Mouse (Mus musculus) neural tube, embryonic 10.5 days (tissue): Measurements from ENCODE around the gene Zfp398.
A peak's percentile ranks its signal among the peaks of the same experiment; 100 is the strongest.
"Not testable (repeated sequence)": the region's sequence is repeated elsewhere in the genome, so short reads cannot be mapped to it uniquely, and the experiment has no call there.

Source experiments
- DNase-seq: peaks from one replicate; pipeline ENCODE4 v3.0.0-alpha.2; 2017; ENCODE audit warnings: low spot score; ENCODE audit errors: extremely low spot score

Gene Zfp398

DNA sequence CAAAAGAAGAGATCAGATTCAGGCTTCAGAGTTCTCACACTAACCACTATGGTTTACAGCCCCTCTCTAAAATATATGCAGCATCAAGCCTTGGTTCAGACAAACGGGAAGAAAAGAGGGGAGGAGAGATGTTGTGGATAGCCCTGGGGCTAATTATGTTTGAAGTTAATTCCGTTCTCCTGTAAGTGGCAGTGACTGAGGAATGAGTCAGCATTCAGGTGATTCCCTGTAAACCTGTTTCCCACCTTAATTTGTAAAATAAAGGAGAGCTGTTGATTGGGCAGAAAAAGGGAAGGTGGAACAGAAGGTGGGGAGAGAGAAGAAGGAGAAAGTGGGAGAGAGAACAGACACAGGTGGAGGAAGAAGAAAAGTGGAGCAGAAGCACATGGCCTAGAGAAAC lies 11.2 kb upstream of the Zfp398 start:
- no peak for DNase-seq

- no peak for DNase-seq
Measured at GRCm38 (mm10) chr6:47827462-47827861, 8.0 kb upstream of the Zfp398 start.

GRCm38 (mm10) chr6:47828950-47829349 lies 6.5 kb upstream of the Zfp398 start:
- no peak for DNase-seq

DNA sequence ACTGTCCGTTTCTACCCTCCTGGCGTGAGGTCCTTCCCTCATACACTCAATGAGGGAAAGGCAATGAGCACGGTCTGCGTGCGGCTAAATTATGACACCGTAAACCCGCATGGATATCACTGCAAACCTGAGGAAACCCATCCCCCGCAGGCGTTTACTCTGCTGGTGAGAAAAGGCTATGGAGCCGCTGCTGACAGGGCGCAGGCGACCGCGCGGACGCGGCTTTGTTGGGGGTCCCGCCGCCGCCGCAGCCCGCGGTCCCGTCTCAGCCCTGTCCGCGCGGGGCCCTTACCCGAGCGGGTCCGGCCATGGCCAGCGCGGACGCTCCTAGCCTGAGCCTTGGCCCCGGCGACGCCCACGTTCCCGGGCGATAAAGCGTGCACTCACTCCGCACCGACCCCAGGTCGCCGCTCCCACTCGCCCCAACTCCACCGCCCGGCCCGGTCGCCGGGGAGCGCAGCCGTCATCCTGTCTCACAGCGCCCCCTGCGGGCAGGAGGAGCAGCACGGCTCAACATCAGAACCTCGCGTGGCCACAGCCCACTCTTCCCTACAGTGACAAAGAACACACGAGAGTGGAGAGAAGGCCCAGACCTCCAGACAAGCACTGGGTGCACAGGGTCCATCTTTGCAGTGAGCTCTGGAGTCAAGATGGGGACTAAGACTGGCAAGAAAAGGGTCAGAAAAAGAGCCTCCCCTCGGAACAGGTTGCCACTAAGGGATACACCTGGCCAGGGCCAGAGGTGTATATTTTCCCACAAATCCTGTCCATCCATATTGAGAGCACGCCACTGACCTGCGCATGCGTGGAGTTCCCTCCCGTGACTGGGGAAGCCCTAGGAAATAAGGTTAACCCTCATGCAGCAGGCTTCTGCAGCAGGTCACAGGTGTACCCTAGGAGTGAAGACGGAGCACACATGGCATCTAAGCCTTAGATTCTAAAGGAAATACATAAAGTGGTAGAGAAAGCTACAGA lies 5.1 kb upstream of the Zfp398 start, which contains the start of gene Zfp786:
Gene Zfp786 (minus strand): TSS at position 764 of the 975 bp plus-strand sequence.
- DNase-seq, result peak; percentile 96

DNA sequence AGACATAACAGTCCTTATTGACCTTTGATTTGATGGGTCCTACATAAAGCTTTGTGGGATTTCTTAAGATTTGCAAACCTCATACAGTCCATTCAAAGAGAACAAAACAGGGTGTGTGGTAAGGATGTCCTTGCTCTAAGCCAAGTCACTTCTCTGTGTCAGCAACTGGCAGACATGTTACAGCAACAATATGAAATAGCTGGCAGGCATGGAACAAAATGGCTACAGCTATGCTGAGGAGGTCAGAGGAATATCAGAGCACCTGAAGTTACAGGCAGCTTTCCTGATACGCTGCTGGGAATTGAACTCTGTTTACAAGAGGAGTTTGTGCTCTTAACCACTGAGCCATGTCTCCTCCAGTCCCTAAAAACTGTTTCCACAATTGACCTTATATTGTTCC lies 3.2 kb upstream of the Zfp398 start:
- DNase-seq, result no peak

DNA sequence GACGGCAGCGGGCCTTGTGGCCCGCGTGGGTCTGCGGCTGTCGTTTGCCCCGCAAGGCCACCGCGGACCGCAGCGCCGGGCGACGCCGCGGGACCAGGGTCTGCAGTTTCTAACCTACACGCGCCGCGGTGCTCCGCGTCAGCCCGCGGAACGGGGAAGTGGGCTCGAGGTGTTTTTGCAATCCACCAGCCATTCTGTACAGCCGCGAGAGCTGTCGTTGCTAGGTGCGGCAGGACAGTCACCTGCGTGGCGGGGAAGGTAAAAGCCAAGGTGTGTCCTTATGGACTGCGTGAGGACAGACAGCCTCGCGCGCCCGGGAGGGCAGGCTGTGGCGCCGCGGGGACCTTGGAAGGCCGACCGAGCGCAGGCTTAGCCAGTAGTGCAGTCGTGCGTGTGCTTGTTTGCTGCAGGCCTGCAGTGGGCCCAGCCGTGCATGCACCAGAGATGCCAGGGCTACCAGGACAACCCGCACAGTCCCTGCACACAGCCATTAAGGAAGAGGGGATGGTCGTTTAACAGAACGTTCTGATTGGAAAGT lies 592 bp downstream of the Zfp398 start:
- peak; percentile 72 for DNase-seq

DNA sequence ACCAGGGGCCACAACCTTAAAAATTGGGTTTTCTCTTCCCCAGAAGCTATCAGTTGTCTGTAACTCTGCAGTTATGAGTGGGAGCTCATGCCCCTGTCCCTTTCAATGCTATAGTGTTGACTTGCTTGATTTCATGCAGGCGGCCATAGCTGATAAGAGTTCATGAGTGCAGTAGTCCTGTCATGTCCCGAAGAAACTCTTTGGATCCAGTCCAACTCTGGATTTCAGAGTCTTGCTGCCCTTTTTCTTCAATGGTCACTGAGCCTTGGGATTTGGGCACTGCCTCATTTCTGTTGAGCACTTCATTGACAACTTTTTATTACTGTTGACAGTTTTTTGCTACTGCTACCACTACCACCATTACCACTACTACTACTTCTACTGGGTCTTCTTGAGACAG lies 2.2 kb downstream of the Zfp398 start:
- DNase-seq, result no peak

- no peak for DNase-seq
Measured at GRCm38 (mm10) chr6:47841077-47841476, 5.6 kb downstream of the Zfp398 start.

- no peak for DNase-seq
Measured at GRCm38 (mm10) chr6:47841831-47842230, 6.4 kb downstream of the Zfp398 start.

- DNase-seq, result no peak
Measured at GRCm38 (mm10) chr6:47842337-47842736, 6.9 kb downstream of the Zfp398 start.

DNA sequence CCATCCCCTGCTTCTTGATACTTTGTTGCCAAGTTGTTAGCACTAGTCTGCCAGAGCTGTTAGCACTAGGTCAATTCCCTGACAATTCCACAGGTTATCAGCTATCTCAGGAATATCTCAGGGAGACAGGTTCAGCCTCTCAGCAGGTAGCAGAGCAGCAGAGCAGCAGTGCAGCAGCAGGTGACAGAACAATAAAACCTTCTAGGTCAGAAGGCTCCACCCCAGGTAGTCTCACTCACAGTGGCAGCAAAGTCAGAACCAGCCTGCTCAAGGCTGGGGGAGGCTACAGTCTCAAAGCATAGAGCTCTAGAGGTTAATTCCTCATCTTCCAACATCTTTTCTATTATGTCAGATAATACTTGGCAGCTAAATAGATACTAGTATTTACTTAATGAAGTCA lies 10.3 kb downstream of the Zfp398 start:
- no peak for DNase-seq

DNA sequence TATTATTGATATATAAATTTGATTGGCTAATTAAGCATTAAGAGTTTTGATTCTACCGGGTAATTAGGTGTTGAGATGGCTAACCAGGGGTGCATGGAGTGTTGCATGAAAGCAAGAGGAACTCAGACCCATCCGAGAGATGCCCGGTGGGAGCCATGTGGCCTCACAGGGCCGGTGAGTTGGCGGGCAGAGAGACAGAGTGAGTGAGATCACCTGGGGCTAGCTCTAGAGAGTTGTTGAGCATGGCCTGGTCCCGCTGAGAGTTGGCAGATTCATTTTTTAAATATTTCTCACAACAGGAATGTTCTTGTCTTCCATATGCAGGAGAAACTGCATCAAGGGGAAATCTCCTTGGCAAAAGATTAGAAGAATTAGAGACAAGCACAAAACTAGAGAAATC lies 21.8 kb downstream of the Zfp398 start:
- no peak for DNase-seq

GRCm38 (mm10) chr6:47857729-47858128 lies 22.3 kb downstream of the Zfp398 start:
- not testable (repeated sequence) for DNase-seq

- DNase-seq, result no peak
Measured at GRCm38 (mm10) chr6:47872266-47872665, 36.8 kb downstream of the Zfp398 start.

DNA sequence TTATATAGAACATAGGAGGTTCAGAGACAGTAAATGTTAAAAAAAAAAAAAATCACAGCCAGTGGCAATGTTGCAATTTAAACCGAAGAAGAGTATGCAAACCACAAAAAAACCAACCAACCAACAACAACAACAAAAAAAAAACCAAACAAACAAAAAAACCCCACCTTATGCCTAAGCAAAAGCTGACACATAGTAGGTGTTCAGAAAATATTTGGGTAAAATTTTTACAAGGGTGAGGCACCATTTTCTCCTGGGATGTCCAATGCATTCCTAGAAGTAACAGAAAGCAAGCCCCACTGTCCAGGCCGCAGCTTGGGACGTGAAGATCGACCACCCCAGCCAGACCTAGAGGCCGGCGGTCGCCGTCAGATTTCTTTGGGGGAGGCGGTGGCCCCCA lies 41.6 kb downstream of the Zfp398 start, which contains the start of gene Zfp282:
Gene Zfp282 (plus strand): TSS at position 147 of the 400 bp plus-strand sequence.
- no peak for DNase-seq

- DNase-seq, result peak; percentile 92
Measured at GRCm38 (mm10) chr6:47877461-47878132, 42.1 kb downstream of the Zfp398 start.

- no peak for DNase-seq
Measured at GRCm38 (mm10) chr6:47878133-47878514, 42.7 kb downstream of the Zfp398 start.

- DNase-seq, result no peak
Measured at GRCm38 (mm10) chr6:47878593-47878992, 43.1 kb downstream of the Zfp398 start.

DNA sequence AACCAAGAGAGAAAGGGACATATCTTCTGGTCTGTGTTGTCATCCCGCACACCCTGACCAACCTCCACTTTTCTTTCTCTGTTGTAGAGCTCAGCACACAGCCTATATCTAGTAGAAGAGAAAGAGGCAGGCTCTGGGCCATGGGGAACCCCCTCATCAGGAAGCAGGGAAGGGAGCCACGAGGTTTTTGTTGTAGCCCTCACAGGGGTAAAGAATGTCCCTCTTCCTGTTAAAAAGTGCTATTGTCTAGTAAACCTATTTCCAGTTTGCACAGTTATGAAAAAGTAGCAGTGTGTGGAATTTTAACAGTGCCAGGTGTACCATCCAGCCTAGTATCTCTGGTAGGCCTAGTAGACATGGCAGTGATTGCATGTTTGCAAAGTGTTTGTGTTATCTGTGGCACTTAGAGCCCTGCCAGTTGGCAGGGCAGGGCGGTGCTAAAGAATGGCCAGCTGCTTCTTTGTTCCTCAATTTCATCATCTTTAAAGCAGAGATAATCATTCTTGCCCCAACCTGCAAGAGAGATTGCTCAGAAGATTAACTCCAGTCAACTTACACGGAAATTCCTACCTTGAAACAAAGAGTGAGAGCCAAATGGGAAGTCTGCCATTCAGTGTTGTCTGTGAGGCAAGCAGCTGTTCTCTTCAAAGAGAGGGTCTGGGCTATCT lies 43.7 kb downstream of the Zfp398 start:
- no peak for DNase-seq

DNA sequence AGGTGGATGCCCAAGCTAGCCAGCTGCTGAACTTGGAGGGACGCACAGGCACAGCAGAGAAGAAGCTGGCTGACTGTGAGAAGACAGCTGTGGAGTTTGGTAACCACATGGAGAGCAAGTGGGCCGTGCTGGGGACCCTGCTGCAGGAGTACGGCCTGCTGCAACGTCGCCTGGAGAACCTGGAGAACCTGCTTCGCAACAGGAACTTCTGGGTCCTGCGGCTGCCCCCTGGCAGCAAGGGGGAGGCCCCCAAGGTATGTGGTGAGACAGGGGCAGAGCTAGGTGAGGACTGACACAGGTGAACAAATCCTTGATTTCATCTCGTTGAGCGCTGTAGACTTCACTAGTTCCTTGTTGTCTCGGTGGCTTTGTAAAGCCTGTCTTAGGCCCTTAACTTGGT lies 44.7 kb downstream of the Zfp398 start:
- DNase-seq, result no peak

GRCm38 (mm10) chr6:47888812-47889383 lies 53.4 kb downstream of the Zfp398 start:
- DNase-seq, result no peak
